Mouse (Mus musculus) spleen, embryonic (tissue): ENCODE measurements around the gene Elp6.

Source experiments
- CTCF ChIA-PET: fragments of 350-600 bp; sonication (Branson Sonifier 250); formaldehyde crosslinking; loops from one replicate; lab custom pipeline; 2022; lab: Charles Lee

Gene Elp6

DNA sequence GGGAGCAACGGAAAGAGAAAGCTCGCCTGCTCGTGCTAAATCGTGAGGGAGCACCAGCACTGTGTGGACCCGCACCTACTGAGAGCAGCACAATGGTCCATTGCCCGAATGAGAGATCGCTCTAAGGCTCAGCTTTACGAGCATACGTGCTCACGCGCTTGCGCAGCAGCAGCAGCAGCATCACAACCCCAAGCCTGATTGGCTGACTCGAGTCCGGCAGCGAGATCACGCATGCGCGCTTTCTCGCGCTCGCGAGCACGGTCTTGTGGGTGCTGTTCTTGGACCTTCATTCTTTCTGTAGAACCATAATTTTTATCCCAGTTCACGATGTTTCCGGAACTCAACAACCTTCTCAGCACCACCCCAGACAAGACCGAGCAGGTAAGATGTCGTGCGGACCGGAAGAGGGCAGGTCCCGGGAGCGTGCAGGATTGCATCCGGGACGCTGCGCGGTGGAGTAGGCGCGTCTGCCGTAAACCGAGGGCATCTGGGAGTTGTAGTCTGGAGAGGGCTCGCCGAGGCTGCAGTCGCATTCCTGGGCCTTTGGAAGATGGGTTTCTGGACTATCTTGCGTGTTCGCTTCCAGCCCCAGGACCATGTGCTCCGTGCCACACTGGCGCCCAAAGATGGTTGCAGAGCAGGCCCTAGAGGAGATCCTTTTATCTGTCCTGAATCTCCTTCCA lies at the start of gene Elp6:
Gene Elp6 (plus strand): TSS at position 205 of the 683 bp plus-strand sequence.
- CTCF ChIA-PET, result no interaction called here

DNA sequence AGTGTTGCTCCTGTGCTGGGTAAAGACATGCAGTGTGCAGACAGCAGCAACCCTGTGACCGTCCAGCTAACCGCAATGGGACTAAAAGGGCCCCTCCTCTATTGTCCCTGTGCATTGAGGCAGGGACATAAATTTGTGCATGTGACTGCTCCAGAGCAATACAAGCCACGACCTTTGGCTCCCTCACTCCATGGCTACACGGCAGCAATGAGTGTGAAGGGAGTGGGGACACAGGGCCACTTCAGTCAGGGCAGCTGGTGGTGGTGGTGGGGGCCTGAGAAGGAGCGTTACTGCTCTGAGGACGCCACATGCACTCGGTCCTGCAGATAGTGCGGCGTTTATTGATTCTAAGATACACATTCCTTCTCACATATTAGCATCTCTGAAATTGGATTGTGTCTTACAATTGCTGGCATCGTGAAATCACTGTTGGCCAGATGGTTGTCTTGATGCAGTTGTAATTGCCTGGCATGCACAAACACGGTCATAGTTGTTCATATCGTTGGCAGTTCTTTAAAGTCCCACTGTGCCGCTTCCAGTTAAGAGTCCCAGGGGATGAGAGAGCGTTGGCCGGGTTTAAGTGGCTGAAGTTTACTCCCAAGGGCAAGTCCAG lies 49.5 kb upstream of the Elp6 start:
- CTCF ChIA-PET, result no interaction called here

DNA sequence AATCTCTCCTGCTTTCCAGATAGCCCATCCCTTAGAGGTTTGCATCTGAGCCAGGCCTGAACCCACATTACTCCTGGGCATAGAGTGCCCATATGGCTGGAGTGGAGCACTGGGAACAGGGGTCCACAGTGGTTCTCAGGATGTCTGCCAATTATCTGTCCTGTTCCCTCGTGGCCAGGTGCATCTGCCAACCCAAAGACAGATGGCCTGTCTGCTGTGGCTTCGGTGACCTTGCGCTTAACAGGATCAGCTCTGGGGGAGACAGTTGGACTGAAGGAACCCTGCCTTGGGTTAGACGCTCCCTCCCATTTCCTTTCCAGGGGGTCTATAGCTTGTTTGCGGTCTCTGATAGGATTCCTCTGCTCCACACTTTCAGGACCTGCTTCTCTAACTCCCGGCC lies 46.3 kb upstream of the Elp6 start:
- CTCF ChIA-PET, result no interaction called here

DNA sequence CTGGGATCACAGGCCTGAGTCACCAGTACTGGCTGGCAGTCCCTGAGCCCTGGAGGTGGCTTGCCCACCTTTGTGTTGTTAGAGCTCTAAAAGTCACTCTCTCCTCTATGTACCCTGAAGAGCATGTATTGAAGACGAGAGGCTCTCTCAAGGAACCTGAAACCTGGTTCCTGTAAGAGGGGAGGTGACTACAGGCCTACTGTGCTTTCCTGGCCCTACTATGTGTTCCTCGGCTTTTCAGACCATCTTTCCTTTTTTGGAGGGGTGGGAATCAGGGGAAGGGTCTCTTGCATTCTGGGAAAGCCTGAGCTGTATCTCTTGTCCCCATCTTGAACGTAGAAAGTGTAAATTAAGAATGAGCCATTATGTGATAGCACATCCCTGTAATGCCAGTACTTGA lies 45.9 kb upstream of the Elp6 start:
- CTCF ChIA-PET, result no interaction called here

DNA sequence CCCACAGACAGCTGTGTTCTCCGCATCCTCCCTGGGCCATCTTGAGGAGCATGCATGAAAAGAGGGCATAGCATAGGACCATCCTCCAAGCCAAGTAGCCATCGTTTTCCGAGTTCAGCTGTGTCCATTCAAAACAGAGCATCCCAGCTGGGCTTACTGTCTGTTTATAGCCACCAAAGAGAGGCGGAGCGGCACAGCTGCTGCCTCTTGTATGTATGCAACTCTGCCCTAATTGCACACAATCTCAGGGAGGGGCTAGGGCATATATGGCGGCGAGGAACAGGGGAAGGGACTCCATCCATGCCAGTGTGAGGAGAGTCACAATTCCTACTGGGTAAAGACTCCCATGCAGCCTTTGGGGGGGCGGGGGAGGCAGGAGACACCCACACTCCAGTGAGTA lies 41.8 kb upstream of the Elp6 start:
- CTCF ChIA-PET, result no interaction called here

DNA sequence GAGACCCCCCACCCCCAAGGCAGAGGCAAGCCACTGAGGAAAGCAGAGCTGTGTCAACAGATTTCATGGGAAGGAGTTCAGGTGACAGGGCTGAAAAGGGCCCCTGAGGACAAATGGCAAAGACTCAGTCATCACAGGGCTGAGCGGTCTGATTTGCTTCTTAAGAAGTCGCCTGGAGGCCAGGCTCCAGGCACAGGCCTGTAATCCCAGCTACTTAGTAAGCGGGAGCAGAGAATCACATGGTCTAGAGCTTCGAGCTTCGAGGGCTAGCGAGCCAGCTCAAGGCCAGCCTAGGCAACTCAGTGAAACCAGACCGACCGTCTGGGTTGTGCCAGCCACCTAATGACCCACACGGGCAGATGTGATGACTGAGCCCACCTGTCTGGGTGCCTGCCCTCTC lies 40.0 kb upstream of the Elp6 start:
- CTCF ChIA-PET, result no interaction called here

DNA sequence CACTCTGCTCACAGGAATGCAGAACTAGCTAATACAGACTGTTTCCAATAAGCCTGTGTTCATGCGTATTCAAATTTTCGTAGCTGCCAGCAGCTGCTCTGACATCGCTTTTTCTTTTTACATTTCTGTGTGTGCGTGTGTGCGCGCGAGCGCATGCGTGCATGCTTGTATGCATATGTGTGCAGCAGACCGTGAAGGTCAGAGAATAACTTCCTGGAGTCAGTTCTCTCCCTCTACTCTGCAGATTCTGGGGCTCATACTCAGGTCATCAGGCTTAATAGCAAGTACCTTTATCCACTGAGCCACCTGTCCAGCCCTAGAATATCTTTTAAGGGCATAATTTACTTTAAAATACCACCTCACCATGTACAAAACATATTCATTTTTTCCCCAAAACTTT lies 36.6 kb upstream of the Elp6 start:
- CTCF ChIA-PET, result no interaction called here

DNA sequence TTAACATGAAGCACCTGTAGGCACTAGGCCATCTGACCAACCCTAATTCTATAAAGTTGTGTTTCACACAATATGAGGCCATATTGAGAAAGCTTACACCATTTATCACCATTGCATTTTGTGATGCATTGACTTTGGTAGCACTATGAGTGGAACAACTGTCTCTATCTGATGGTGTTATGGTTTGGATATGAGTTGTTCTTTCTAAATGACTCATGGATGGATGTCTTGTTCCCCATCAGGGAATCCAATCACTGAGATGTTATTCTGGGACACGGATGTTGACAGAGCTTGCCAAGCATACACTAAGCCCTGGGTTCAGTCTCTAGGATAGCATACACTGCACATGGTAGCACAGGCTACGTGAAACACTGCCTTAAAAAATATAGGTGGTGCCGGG lies 32.6 kb upstream of the Elp6 start:
- CTCF ChIA-PET, result no interaction called here

DNA sequence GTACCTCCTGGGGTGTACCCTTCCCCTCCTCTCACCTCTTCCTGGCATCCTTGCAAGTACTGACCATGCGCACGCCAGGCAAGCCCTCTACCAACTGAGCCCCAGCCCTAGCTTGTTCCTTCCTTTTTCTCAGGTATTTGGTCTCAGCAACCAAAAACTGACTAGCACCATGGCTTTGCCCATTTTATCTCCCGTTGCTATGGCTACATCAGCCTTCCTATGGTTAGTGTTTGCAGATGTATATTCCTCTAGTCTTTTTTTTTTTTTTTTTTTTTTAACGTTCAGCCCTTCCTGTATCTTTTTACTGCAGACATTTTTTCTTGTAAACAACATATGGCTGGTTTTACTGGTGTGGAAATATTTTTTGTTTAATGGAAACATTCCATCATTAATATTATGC lies 31.5 kb upstream of the Elp6 start:
- CTCF ChIA-PET, result interaction anchor here (0.5 kb wide), 1 partner anchor 24 kb away, joined by 3 read pairs; no protein-coding TSS in a partner anchor

DNA sequence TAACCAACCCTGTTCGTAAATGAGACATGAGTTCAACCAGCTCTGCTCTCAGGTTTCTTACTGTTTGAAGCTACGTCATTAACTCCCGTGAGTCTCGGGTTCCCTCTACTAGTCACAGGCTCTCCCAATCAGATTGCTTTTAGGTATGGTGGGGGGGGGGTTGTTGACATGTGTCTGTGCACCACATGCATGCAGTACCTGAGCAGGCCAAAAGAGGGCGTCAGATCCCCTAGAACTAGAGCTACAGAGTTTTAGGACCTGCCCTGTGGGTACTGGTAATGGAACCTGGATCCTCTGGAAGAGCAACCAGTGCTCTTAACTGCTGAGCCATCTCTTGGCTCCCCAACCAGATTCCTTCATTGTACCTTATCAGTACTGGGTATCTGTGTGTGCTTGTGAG lies 29.1 kb upstream of the Elp6 start:
- CTCF ChIA-PET, result no interaction called here

DNA sequence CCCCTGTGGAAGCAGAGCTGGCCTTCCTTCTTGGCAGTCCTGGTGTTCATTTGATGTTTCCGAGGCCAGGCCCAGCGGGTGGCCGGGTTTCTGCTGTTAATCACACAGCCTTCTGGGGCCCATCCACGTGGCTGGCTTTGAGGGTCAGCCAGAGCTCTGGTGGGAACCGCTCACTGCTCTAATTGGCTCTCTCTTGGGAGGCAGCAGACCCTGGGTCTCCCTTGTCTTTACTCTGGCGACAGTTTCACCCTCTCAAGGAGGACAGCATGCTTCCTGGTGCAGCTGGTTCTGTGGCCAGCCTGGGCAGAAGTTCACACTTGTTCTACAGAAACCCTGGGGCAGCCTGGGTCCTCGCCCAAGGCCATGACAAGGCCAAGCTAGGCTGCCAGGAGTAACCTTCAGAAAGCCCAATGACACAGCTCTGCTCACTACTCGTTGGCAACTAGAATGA lies 27.5 kb upstream of the Elp6 start:
- CTCF ChIA-PET, result no interaction called here

DNA sequence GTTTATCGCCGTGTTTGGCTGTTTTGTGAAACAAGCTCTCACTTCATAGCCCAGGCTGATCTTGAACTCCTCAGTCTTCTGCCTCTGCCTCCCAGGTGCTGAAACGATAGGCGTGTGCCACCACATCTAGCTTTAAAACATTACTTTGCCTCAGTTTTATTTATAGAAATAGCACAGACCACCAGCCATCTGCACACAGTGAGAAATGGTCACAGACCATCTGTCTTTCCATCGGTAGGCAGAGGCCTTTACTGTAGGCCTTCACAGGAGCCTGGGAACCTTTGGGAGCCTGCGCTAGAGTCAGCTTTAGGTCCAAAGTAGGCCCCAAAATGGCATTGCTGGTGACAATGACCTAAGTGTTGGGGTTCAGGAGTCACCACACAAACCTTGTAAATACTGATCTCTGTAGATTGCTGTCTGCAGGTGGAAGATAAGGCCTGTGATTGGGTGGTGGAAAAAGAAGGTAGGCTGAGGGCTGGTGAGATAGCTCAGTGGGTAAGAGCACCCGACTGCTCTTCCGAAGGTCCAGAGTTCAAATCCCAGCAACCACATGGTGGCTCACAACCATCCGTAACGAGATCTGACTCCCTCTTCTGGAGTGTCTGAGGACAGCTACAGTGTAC lies 20.8 kb upstream of the Elp6 start:
- CTCF ChIA-PET, result no interaction called here

DNA sequence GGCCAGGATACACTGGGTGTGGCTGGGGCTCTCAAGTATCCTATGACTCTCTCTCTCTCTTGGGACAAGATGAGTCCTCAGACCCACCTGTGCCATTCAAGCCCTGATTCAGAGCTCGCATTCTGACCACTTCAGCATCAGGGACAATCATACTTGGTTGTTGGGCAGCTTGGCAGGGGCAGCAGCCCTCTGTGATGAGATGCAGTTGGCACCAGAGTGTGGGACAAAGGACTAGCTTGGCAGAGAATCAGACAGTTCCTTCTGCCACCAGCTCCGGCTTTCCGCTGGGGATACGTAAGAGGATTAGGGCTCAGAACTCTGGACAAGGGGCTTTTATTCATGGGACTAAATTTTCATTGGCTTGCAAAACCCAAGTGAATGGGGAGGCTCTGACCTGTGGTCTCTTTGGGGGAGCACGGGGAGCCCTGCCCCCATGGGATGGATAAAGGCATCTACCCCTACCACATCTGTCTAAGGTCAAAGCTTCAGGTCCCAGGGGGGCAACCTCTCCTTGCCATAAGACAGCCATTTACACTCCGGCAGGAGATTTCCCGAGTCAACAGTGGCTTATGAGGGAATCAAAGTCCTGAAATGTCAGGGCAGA lies 17.6 kb upstream of the Elp6 start:
- CTCF ChIA-PET, result no interaction called here

DNA sequence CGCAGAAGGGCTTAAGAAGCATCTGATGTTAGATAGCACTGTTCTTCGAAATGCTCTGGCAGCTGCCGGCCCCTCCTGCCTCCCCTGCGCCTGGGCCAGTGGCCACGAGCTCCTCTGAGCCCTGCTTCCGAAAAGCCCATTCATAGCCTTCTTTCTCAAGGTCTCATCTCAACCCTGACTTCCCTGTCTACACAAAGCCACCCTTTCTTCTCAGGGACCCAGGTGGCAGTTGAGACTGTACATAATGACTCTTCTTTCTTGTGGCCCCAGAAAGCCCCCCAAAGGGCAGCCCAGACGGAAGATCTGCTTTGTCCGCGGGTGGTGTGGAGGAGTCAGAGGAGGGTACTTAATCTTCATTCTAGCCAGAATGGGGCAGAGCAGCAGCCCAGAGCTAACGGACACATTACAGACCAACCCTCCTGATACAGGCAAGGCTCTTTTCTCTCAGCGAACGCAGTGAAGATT lies 11.7 kb upstream of the Elp6 start:
- CTCF ChIA-PET, result no interaction called here

DNA sequence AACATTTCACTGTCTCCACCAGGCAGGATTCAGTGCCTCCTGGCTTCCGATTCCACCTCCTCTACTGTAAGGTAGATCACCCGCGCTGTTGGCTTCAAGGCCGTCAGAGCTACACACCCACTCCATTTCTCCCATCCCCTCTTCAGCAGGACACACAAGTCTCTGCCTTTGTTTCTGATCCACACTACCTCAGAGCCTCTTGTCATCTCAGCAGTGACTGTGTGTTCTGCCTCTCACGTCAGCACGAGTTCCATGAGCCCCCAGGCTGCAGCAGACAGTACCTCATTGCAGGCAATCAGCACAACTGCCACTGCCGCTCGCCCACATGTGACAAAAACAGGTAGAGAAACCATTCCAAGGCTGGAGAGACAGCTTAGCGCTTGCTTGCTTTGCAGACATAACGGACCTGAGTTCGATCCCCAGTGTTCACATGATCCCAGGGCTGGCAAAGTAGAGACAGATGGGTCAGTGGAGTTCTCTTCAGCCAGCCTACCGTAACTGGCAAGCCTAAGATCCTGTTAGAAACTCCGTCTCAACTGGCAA lies 11.0 kb upstream of the Elp6 start:
- CTCF ChIA-PET, result no interaction called here

DNA sequence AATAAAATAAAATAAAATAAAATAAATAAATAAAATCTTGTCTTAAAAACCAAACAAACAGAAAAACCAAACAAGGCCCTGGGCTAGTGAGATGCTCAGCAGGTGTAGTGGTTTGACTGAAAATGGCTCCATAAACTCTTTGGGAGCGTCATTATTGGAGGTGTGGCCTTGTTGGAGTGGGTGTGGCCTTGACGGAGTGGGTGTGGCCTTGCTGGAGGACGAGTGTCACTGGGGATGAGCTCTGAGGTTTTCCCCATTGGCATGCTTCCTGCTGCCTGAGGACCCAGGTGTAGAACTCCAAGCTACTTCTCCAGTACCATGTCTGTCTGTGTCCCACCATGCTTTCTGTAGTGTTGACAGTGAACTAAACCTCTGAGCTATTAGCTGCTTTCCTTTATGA lies 10.2 kb upstream of the Elp6 start:
- CTCF ChIA-PET, result no interaction called here

DNA sequence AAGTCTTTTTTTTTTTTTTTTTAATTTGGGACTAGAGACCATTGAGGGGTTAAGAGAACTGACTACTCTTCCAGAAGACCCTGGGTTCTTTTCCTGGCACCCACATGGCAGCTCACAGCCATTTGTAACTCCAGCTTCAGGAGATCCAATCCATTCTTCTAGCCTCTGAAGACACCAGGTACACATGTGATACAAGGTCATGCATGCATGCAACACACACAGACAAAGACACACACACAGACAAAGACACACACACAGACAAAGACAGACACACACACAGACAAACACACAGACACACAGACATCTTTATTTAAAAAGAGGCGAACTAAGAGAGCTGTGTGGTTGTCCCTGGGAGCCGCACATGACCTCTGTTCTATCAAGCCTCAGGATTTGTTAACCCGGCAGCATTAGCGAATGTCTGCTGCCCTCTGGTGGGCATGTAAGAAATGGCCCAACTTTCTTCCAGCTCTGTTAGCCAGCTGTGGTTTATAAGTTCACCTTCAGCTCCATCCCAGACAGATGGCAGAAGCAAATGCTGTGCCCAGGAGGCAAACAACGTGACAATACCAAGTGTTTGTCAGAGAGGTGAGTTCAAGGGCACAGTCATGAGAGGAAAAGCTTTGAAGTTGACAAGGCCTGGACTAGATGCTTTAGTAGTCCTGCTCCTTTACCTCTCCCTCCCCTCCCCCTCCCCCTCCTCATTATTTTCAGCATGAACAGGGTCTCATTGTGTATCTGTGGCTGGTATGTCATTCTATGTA lies 7.9 kb upstream of the Elp6 start:
- CTCF ChIA-PET, result interaction anchor here (0.8 kb wide), 1 partner anchor 28 kb away, joined by 6 read pairs; no protein-coding TSS in a partner anchor

DNA sequence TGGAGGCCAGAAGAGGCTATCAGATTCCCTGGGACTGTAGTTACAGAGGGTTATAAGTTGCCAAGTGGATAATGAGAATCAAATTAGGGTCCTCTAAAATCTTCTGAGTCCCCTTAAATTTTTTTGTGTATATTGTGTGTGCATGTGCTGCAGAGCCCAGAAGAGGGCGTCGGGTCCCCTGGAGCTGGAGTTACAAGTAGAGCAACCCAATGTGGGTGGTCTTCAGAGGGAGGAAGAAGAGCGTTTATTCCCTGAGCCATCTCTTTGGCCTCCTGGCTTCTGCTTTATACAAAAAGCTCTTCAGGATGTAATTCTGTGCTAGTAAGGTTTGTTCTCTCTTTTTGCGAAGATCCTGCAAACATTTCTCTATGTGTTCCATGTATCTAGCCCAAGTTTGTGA lies 457 bp upstream of the Elp6 start:
- CTCF ChIA-PET, result interaction anchor here (0.6 kb wide), 1 partner anchor 353 kb away, joined by 3 read pairs; no protein-coding TSS in a partner anchor

DNA sequence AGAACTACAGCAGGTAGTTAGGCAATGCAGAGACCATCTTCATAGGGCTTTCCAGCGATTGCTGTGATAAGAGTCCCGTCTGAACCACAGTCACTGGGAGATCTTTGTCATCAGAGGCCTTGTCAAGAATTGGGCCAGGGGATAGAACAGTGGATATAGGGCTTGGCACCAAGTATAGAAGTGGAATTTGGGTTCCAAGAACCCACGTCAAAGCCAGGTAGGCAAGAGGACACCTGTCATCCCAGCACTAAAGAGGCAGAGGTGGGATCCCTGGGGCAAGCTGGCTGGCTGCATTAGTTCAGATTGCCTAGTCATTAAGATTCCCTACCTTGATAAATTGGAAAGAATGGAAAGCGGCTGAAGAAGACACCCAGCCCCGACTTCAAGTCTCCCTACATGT lies 1.4 kb downstream of the Elp6 start:
- CTCF ChIA-PET, result no interaction called here

DNA sequence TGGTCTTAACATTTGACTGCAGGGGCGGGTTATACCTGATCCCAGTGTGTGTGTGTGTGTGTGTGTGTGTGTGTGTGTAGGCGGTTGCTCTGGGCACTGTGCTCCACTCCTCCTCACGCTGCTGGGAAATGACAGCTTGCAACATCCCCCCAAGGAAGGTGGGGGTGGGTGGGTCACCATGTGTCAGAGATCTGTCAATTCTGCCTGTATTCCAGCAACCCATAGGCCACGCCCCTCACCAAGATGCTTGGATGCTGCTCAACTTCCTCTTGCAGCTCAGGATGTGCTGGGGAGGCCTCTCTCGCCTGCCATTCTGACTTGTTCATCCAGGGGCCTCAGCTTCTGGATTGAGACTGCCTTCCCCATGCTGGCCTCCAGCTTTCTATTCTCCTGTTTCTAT lies 9.7 kb downstream of the Elp6 start:
- CTCF ChIA-PET, result interaction anchor here (0.6 kb wide), 1 partner anchor 297 kb away, joined by 3 read pairs; no protein-coding TSS in a partner anchor

DNA sequence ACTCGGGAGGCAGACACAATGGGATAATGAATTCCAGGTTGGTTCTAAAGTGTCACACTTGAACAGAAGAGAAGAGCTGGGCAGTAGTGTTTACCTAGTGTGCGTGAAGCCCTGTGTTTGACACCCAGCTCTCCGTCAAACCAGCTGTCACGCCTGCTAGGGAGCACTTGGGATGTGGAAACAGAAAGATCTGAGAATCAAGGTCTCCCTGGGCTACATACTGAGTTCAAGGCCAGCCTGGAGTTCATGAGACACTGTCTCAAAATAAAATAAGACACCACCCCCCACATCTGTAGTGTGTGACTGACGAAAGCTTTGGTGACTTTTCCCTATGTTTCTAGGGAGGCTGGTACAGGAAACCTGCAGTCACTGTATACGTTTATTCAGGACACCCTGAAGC lies 10.4 kb downstream of the Elp6 start:
- CTCF ChIA-PET, result no interaction called here
